Mouse (Mus musculus) ovary, postnatal 14 days (tissue): ENCODE measurements around the gene Wdr66.

Experiments
- DNase-seq: peaks from one replicate; pipeline ENCODE4 v3.0.0; 2022; ENCODE audit warnings: low spot score

Wdr66 gene

DNA sequence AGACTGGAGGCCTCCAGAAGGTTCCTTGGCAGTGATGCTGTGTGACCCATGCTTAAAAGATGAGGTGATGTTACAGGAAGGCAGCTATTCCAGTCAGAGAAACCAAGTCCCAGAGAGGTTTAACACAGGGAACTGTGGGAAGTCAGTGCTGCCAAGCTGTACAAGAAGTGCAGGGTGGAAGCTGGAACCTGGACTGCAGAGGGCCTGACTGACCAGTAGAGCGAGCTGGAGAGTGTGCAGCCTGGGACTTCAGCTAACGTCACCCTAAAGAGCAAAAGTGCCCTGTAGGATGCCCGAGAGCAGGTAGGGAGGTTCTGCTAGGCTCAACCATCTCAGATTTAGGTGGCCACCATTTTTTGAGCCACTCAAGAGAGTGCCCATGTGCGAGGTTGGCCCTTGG, 111.0 kb downstream of the Wdr66 start:
- no peak for DNase-seq

GRCm38 (mm10) chr5:123364302-123364971, 112.5 kb downstream of the Wdr66 start:
- DNase-seq, result no peak

DNA sequence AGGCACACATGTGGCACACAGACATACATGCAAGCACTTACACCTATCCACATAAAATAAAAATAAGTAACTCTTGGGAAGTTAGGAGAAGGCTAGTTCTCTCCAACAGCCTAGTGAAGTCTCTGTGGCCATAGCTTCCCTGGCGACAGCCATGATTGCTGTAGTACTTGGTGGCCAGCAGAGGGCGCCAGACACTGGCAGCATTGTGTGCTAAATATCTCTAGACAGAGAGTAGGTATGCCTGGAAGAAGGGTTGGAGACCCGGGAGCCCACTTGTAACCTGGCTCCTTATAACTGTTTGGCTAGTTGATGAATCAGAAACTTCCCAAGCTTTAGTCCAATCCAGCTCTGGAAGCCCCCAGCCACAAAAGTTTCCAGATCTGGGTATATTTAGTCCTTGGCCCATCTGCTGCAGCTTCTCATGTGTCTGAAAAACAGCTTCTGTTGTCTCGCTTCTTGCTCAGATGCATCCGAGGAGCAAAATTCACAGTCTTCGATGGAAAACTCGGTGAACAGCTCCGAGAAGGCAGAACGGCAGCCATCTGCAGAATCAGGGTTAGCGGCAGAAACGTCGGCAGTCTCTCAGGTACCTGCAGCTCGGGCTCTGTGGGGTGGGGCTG, 117.1 kb downstream of the Wdr66 start:
- DNase-seq, result no peak

GRCm38 (mm10) chr5:123370049-123370448, 118.1 kb downstream of the Wdr66 start:
- DNase-seq, result no peak

DNA sequence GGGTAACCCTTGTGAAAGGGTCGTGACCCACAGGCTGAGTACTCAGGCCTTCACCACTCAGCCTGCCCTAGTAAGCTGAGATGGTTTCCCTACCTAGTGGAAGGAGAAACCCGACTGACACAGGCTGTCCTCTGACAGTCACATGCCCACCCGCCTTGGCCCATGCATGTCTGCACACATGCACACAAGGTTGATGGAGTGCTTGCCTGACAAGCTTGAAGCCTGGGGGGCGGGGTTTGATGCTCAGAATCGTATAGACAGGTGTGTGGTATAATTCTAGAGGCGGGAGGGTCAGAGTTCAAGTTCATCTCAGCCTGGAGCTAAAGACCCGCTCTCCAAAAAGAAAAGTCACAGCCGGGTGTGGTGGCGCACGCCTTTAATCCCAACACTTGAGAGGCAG, 123.4 kb downstream of the Wdr66 start:
- DNase-seq, result no peak

- DNase-seq, result no peak
These were observed 124.0 kb downstream of the Wdr66 start for GRCm38 (mm10) chr5:123375793-123376452.

- DNase-seq, result peak; percentile 45
These were observed 124.7 kb downstream of the Wdr66 start for GRCm38 (mm10) chr5:123376569-123376968.
